Mouse (Mus musculus): ENCODE data around the gene Ppfia1.

Ppfia1 gene

GRCm38 (mm10) chr7:144553237-144554122 lies at the start of gene Ppfia1:
TSS of gene Ppfia1 (minus strand) at chr7:144553729.
- DNase-seq = peak; percentile 99 to 100

GRCm38 (mm10) chr7:144600333-144600900 lies 46.9 kb upstream of the Ppfia1 start:
- DNase-seq = no peak

DNA sequence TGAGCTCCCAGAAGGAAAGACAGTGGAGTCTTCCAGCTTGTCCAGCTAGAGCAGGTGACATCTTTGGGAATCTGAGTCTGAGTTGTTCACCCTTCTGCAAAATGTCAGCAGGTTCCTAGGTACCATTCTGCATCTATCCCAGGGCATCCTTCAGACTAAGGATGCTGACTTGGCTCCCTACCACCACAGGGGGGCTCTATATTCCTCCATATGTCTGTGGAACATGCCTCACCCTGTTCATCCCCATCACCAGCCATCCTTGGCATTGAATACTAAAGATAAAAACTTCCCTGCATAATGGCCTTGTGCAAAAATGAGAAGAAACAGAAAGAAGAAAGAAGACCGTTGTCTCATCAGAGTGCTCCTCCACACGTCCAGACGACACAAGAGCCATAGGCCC lies 36.0 kb upstream of the Ppfia1 start:
- DNase-seq = no peak

GRCm38 (mm10) chr7:144587291-144587690 lies 33.8 kb upstream of the Ppfia1 start:
- peak; percentile 22 to 24 for DNase-seq

- peak; percentile 52 to 65 for DNase-seq
Measured at GRCm38 (mm10) chr7:144585648-144586047, 32.1 kb upstream of the Ppfia1 start.

DNA sequence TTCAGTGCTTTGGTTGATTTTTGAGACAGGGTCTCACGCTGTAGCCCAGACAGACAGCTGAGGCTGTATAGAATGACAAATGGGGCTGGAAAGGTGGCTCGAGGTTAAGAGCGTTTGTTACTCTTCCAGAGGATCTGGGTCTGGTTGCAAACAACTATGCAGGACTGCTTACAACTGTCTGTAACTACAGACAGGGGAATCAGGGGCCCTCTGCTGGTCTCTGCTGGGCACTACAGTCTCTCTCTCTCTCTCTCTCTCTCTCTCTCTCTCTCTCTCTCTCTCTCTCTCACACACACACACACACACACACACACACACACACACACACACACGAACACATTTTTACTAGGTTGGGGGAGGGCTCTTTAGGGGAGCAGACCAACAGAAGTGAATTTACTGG lies 30.1 kb upstream of the Ppfia1 start:
- DNase-seq = peak; percentile 63 to 65

- DNase-seq = peak; percentile 92 to 93
Measured at GRCm38 (mm10) chr7:144582284-144582980, 28.9 kb upstream of the Ppfia1 start, which contains the start of gene Fadd. TSS of gene Fadd (minus strand) at chr7:144582463.

DNA sequence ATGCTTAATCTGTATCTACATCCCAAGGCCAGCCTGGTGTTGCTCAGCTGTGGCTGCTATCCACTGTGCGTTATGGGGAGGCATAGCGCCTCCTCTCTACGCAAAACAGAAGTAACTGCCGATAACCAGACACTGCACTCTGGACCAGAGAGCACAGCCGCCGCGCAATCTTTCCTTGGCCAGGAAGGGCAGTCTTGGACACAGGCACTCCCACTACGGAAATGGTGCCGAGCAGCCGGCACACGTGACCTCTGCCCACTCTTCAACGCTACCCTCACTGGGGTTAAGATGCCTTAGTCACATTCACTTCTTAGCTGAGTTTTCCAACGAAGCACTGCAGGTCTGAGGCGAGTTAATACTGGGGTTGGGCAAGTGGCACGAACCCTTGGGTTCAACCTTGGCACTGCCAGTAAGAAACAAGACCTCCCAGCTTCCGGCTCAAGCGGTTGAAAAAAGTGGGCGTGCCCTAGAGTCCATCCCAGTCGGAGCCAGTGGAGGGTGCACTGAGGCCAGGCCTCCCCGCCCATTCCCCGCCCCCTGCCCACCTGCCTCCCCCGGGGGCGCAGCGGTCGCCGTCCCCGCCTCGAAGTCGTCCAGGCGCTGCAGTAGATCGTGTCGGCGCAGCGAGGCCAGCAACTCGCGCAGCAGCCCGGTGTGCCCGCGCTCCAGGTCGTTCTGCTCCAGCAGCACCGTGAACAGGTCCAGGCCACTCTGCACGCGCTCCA lies 28.2 kb upstream of the Ppfia1 start:
- DNase-seq = peak; percentile 59 to 66

DNA sequence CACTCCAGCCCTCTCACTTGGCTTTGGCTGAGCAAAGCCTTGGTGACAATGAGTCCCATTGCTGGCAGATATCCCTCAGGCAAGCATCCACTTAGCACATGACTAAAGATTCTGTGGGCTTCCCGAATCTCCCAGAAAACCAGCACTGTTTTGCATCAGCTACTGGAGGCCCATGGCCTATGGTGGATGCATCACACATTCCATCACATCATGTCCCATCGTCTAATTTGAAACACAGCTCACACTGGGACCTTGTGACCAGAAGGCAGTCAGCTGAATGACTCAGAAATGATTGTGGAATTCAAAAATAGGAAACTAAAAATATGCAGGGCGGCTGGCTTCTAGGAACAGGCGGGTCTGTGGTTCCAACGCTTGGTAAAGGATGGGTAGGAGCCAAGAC lies 24.3 kb upstream of the Ppfia1 start:
- DNase-seq = no peak

DNA sequence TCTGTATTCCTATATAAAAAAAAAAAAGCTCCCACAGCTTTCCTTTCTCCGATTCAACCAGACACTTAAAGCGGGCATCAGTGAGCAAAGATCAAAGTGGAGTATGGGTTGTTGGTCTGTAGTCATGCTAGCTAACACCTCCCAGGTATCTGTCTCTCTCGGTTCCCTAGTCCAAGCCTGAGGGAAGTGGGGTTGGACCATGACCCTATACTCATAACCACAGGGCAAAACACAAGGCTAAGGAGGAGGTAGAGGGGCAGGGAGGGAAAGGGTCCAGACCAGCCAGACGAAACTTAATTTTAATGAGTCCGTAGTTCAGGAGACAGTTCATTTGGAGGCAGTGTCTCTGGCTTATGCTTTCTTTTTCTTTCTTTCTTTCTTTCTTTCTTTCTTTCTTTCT lies 18.7 kb upstream of the Ppfia1 start:
- DNase-seq = no peak

DNA sequence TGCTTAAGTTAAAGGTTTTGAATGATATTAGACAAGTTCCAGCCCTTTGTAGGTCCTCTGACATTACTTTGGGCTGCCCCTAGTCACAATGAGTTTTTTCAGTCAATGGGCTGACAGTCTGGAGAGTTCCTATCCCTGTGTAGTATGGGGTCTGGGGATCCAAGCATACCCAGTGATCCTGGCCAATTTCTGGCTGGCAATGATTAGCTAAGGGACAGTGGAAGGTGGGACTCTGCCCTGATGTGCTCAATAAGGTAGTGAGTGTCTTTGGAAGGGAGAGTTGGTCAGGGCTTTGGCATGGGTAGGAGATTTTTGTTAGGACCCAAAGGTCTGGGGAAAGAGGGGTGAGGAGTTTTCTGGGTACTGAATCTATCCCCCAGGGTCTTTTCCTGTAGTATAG lies 18.1 kb upstream of the Ppfia1 start:
- no peak for DNase-seq

DNA sequence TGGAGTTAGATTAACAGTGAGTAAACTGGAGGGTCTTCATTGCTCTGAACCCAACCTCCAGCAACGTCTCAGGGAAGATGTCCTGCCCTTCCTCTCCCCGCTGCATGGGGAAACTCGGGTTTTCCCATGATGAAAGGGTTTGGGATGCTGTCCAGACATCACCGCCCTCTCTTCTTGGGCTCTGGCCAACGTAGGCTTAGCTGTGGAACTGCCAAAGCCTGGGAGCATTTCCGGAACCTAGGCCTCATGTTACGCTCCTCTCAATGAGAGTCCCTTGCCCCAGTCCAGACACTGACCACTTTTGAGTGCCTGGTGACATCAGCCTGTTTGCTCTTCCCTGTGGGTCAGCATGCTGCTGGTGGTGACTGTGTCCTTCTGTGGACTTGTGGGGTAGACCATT lies 15.9 kb upstream of the Ppfia1 start:
- DNase-seq = no peak

GRCm38 (mm10) chr7:144568091-144568490 lies 14.6 kb upstream of the Ppfia1 start:
- DNase-seq = no peak

DNA sequence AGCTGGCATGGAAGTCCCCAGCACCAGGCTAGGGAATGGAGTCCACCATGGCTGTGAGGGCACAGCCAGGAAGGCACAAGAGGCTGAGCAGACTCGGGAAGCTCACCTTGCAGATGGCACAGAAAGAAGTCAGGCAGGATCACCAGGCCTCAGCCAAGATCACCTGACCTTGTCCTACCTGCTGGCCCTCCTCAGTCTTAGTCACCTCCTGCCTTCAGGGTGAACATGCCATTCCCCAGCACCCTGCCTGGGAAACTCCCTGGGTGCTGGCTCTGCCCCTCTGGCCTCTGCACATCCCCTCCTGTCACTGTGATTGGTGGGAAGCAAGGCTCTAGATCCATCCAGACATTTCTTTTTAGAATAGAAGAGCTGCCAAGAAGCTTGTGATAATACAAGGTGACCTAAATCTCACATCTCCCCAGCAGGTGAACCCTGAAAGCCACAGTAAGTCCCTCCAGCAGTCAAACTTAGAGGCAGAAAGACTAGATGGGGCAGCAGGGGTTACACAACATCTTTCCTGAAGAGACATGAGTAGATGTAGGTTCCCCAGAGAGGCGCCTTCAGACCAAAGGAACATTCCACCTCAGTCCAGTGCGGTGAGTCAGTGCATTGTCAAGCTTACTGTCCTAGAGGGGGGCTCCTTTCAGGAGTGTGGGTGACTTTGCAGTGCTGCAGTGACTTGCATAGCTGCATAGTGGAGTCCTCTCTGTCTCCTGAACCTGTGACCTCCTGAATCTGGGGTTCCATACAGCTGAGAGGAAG lies 13.6 kb upstream of the Ppfia1 start:
- no peak for DNase-seq

DNA sequence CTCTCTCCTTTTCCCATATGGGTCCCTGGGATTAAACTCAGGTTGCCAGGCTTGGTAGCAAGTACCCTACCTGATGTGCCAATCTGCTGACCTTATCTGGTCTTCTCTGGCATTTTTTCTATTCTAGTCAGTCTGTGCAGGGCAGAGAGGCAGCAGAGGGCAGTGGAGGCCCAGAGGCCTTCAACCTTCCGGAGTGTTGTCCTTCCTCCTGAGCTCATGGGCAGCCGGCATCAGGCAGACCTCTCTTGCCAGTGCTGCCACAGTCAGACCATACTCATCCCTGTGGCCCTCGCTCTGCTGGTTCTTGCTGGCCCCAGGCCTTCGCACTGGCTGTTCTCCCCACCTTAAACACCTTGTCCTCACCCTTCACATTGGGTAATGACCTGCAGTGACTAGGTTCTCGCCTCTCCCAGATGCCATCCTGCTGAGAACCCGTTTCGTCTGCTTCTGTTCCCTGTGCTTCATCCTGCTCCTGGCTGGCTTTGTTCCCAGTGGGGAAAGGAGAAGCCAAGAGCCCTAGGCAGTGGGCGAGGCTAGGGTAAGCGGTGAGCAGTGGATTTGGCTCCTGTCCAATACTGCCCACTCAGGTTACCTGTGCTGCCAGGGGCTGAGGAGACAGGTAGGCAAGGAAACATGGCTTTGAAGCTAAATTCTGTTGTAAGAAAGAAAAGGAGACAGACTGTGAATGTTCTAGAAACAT lies 10.1 kb upstream of the Ppfia1 start:
- DNase-seq = no peak

DNA sequence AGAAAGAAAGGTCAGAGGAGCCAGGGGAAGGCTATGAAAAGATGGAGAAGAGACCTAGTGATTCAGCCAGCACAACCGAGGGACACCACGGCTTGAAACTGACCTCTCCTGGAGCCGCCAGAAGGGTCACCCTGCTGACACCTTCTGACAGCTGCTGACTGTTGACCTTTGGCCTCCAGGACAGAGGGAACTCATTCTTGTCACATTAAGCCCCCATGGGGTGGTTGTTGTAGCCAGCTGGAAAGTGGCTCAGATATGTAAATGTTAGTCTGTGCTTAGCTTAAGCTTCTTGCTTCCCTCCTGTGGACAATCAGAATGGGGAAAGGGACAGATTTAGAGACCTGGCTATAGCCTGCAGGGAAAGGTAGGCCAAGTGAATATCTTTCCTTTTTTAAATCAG lies 8.5 kb upstream of the Ppfia1 start:
- no peak for DNase-seq

GRCm38 (mm10) chr7:144560594-144560993 lies 7.1 kb upstream of the Ppfia1 start:
- DNase-seq = no peak

GRCm38 (mm10) chr7:144558552-144558951 lies 5.0 kb upstream of the Ppfia1 start:
- DNase-seq = no peak

- no peak for DNase-seq
Measured at GRCm38 (mm10) chr7:144554123-144554472, 569 bp upstream of the Ppfia1 start.

DNA sequence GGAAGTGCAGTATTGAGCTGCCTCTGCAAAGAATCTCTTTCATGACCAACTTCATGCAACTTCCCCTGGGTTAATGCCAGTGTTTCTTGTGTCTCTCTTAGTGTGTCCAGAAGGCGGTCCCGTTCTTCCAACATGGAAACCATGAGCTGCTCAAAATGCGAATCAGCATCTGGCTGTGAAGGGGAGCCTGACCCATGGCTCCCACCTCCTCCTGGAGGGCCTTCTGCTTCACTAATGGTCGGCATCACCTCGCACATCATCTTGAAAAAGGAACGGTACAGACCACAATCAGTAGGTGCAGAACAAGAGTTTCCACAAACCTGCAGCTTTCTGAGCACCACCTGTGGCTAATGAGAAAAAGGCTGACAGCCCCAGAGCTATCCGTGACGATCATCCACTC lies 1.3 kb downstream of the Ppfia1 start:
- no peak for DNase-seq

GRCm38 (mm10) chr7:144550811-144551210 lies 2.7 kb downstream of the Ppfia1 start:
- no peak for DNase-seq

Data from cerebellum, adult 18-20 months (tissue).